Mouse (Mus musculus) left cerebral cortex, postnatal 36 days (tissue): ENCODE measurements around the gene B3galnt1. TPM values are rescaled to one million over a fixed set of nuclear protein-coding genes. Genes with fewer than 3 reads are reported as not detected.

ENCODE experiments used
- DNase-seq, 2 experiments: peaks; one replicate each; pipeline ENCODE4 v3.0.0; 2021 to 2022; ENCODE audit warnings: low spot score in 2 of 2, mixed read lengths in 1 of 2
- intact Hi-C: fragments of 180-260 bp; cut with DNase I; formaldehyde crosslinking; loops from one replicate; pipeline ENCODE4 v1.15.1; 2025
- total RNA-seq, 2 experiments: library from RNA; stranded (reverse); gene quantifications; 2 replicates each; pipeline ENCODE4 v1.2.3; 2021

The B3galnt1 gene
- total RNA-seq: 10 to 100 TPM; 52.2 to 54.9 TPM

- intact Hi-C loops: loop anchor here (5.0 kb wide), 3 partner anchors 104 to 124 kb away; partner anchors contain the start of gene Nmd3
- DNase-seq: peak; percentile 68 to 70
Measured at GRCm38 (mm10) chr3:69598261-69599165, at the start of gene B3galnt1. Gene B3galnt1 (minus strand): TSS chr3:69598960.

- intact Hi-C loops: no loop called here
- DNase-seq: no peak
Measured at GRCm38 (mm10) chr3:69634521-69634920, 35.8 kb upstream of the B3galnt1 start.

- intact Hi-C loops: no loop called here
- no peak for DNase-seq
Measured at GRCm38 (mm10) chr3:69633706-69634420, 35.1 kb upstream of the B3galnt1 start.

- intact Hi-C loops: no loop called here
Measured at GRCm38 (mm10) chr3:69626963-69627590, 28.3 kb upstream of the B3galnt1 start.

GRCm38 (mm10) chr3:69626213-69626962 is 27.6 kb upstream of the B3galnt1 start:
- no peak for DNase-seq
- intact Hi-C loops: no loop called here

More at GRCm38 (mm10) chr3:69626963-69627590, 28.3 kb upstream of the B3galnt1 start:
- no peak for DNase-seq

- intact Hi-C loops: no loop called here
- DNase-seq: no peak
Measured at GRCm38 (mm10) chr3:69624182-69624581, 25.4 kb upstream of the B3galnt1 start.

- no peak for DNase-seq
- intact Hi-C loops: no loop called here
Measured at GRCm38 (mm10) chr3:69607909-69608308, 9.1 kb upstream of the B3galnt1 start.

- DNase-seq: no peak
- intact Hi-C loops: no loop called here
Measured at GRCm38 (mm10) chr3:69607468-69607867, 8.7 kb upstream of the B3galnt1 start.

- intact Hi-C loops: no loop called here
Measured at GRCm38 (mm10) chr3:69606923-69607322, 8.2 kb upstream of the B3galnt1 start.

GRCm38 (mm10) chr3:69599166-69599500 is 373 bp upstream of the B3galnt1 start:
- no peak for DNase-seq
- intact Hi-C loops: loop anchor here (5.0 kb wide), 3 partner anchors 103 to 123 kb away; partner anchors contain the start of gene Nmd3

More at GRCm38 (mm10) chr3:69606923-69607322, 8.2 kb upstream of the B3galnt1 start:
- DNase-seq: no peak

GRCm38 (mm10) chr3:69597816-69598215 is 944 bp downstream of the B3galnt1 start:
- DNase-seq: no peak
- intact Hi-C loops: loop anchor here (5.0 kb wide), 3 partner anchors 104 to 124 kb away; partner anchors contain the start of gene Nmd3

GRCm38 (mm10) chr3:69597211-69597610 is 1.5 kb downstream of the B3galnt1 start:
- intact Hi-C loops: loop anchor here (5.0 kb wide), 3 partner anchors 105 to 125 kb away; partner anchors contain the start of gene Nmd3
- no peak for DNase-seq

- intact Hi-C loops: loop anchor here (5.0 kb wide), 3 partner anchors 104 to 126 kb away; partner anchors contain the start of gene Nmd3
Measured at GRCm38 (mm10) chr3:69596116-69596515, 2.6 kb downstream of the B3galnt1 start.

GRCm38 (mm10) chr3:69594071-69594470 is 4.7 kb downstream of the B3galnt1 start:
- DNase-seq: no peak
- intact Hi-C loops: no loop called here

More at GRCm38 (mm10) chr3:69596116-69596515, 2.6 kb downstream of the B3galnt1 start:
- DNase-seq: no peak

GRCm38 (mm10) chr3:69593426-69593825 is 5.3 kb downstream of the B3galnt1 start:
- intact Hi-C loops: no loop called here
- no peak for DNase-seq

GRCm38 (mm10) chr3:69588101-69588760 is 10.5 kb downstream of the B3galnt1 start:
- intact Hi-C loops: no loop called here
- no peak for DNase-seq

GRCm38 (mm10) chr3:69583798-69584197 is 15.0 kb downstream of the B3galnt1 start:
- intact Hi-C loops: no loop called here
- DNase-seq: no peak

- DNase-seq: no peak
- intact Hi-C loops: no loop called here
Measured at GRCm38 (mm10) chr3:69578791-69579190, 20.0 kb downstream of the B3galnt1 start.

- DNase-seq: no peak
- intact Hi-C loops: no loop called here
Measured at GRCm38 (mm10) chr3:69576715-69577114, 22.0 kb downstream of the B3galnt1 start.
